Mouse (Mus musculus): ENCODE measurements around the gene Pum3.

GRCm38 (mm10) chr19:27396719-27397118 is 32.9 kb downstream of the Pum3 start:
- no peak for TF ChIP-seq USF2 (conservative IDR thresholded peaks at IDR 0.05; ENCODE audit: low read depth, low read length)
- no peak for TF ChIP-seq CTCF (conservative IDR thresholded peaks at IDR 0.05 in 1 of 2, IDR thresholded peaks at IDR 0.05 in 1 of 2; ENCODE audit: low read depth in 2 of 2, low read length in 2 of 2)
- no peak for TF ChIP-seq ETS1 (conservative IDR thresholded peaks at IDR 0.05; ENCODE audit: low read depth, low read length)
- TF ChIP-seq POLR2A (IDR thresholded peaks at IDR 0.05; ENCODE audit: low read depth, low read length) = no peak

All from CH12.LX (cell line).